Mouse (Mus musculus) ES-Bruce4 (cell line): ENCODE data around the gene Dnah17. TPM values are rescaled to one million over a fixed set of nuclear protein-coding genes. Genes with fewer than 3 reads are reported as not detected.
A peak's percentile ranks its signal among the peaks of the same experiment; 100 is the strongest.

Source experiments
- H3K27ac ChIP-seq: 2 replicates; pipeline ENCODE4 v1.5.1; 2012; ENCODE audit warnings: low read length, inconsistent platforms; ENCODE audit not compliant: insufficient read depth
- H3K27me3 ChIP-seq: 2 replicates; pipeline ENCODE4 v1.6.1; 2012; ENCODE audit warnings: mild to moderate bottlenecking, low read length, inconsistent platforms; ENCODE audit not compliant: control insufficient read depth, poor library complexity, insufficient read depth, severe bottlenecking
- H3K36me3 ChIP-seq: 2 replicates; pipeline ENCODE4 v1.6.1; 2012; ENCODE audit warnings: inconsistent platforms, mild to moderate bottlenecking, low read length, moderate library complexity; ENCODE audit not compliant: control insufficient read depth, poor library complexity, insufficient read depth, severe bottlenecking
- H3K4me1 ChIP-seq: one replicate; pipeline ENCODE4 v1.8.1; 2011; ENCODE audit warnings: low read length; ENCODE audit not compliant: control insufficient read depth, insufficient read depth
- H3K4me3 ChIP-seq: 2 replicates; pipeline ENCODE4 v1.5.1; 2011; ENCODE audit warnings: low read depth, mild to moderate bottlenecking, low read length
- H3K9ac ChIP-seq: 2 replicates; pipeline ENCODE4 v1.6.1; 2012; ENCODE audit warnings: low read depth, mild to moderate bottlenecking, inconsistent platforms; ENCODE audit not compliant: poor library complexity, severe bottlenecking
- H3K9me3 ChIP-seq: replicated peaks from 2 replicates; pipeline ENCODE4 v1.6.1; 2012; ENCODE audit warnings: mild to moderate bottlenecking, low read length, inconsistent platforms; ENCODE audit not compliant: control insufficient read depth, poor library complexity, insufficient read depth, severe bottlenecking
- CTCF ChIP-seq: IDR thresholded peaks from one replicate; pipeline ENCODE4 v1.8.1; 2011; ENCODE audit warnings: low read depth, low read length
- EP300 ChIP-seq: IDR thresholded peaks from 2 replicates; pipeline ENCODE4 v1.6.1; 2011; ENCODE audit warnings: low read depth, low read length; ENCODE audit not compliant: insufficient read depth
- POLR2A ChIP-seq: IDR thresholded peaks from one replicate; pipeline ENCODE4 v1.8.1; 2011; ENCODE audit warnings: low read length; ENCODE audit not compliant: insufficient read depth
- polyA plus RNA-seq: library from polyadenylated mRNA; stranded (reverse); fragments of >200 nt; gene quantifications from 2 replicates; pipeline ENCODE4 v1.2.4, GENCODE M21; 2011; ENCODE audit warnings: low read depth; ENCODE audit not compliant: missing spikeins, insufficient read depth, insufficient read length

Dnah17 gene
- polyA plus RNA-seq, 1 experiment = 0.49 TPM

DNA sequence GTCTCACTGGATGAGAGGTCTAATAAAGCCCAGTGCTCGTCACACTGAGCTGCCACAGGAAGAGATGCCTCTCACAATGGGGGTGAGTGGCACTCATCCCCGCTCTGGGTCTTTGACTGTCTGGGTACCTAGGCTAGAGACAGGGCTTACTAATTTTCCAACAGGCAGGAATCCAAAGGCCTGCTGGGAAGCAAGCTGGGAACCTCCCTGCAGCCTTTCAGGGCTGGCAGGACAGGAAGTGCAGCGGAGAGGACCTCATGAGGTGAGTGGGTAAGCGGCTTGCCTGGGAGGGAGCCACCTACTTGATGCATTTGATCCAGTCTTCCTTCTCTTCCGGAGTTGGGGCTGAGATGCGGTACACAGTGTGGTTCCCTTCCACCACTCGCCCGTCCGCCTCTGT is 38.3 kb upstream of the Dnah17 start:
- Histone ChIP-seq H3K4me1 (no peaks in the 10 kb centered on the region), H3K4me3 (no peak overlapping the region), H3K9me3 (no peaks in the 10 kb centered on the region), H3K27me3 (no peaks in the 10 kb centered on the region), H3K27ac (no peak overlapping the region), H3K36me3 (no peaks in the 10 kb centered on the region), H3K9ac (no peak overlapping the region)
- TF ChIP-seq CTCF (no peak), POLR2A (no peak), EP300 (no peak)

DNA sequence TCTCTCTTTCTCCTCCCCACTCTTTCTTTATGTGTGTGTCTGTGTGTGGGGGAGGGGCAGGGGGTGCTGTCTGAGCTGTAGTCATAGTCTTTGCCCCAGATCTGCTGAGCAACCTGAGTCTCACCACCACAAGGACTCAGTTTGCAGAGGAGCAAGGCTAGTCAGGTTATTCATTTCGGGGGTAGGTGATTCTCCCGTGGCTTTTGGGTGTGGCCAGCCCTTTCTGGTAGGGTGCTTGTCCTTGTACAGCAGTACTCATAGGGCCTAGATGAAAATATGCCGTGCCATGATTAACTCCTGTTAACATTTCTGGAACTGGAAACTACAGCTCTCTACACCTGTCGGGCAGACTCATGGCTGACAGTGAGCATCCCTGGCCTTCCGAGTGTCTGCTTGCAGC is 36.2 kb upstream of the Dnah17 start:
- Histone ChIP-seq H3K9ac (no peak overlapping the region), H3K9me3 (no peaks in the 10 kb centered on the region), H3K27me3 (no peaks in the 10 kb centered on the region), H3K4me3 (no peak overlapping the region), H3K36me3 (no peaks in the 10 kb centered on the region), H3K4me1 (no peaks in the 10 kb centered on the region), H3K27ac (no peak overlapping the region)
- TF ChIP-seq CTCF = no peak

DNA sequence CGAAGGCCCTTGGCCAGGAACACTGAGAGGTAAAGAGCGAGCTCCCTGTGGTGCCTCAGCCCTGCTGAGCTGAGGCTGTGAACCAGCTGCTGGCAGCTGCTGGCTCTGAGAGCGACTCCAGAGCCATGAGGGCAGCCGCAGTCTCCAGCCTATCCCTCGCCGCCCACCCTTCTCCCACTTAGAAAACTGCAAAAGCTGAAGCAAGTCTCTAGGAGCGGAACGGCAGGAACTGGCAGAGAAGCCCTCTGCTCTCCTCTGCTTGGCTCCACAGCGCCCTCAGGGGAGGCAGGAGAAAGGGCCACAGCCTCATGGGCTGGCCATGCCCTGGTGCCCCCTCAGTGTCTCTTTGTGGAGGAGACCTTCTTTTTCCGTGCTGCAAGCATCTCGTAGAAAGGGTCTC is 35.2 kb upstream of the Dnah17 start:
- Histone ChIP-seq H3K27ac (no peak overlapping the region), H3K4me1 (no peaks in the 10 kb centered on the region), H3K4me3 (no peak overlapping the region), H3K9me3 (no peaks in the 10 kb centered on the region), H3K27me3 (no peaks in the 10 kb centered on the region), H3K36me3 (no peaks in the 10 kb centered on the region), H3K9ac (no peak overlapping the region)
- TF ChIP-seq POLR2A (no peak), CTCF (peak; percentile 15), EP300 (no peak)

DNA sequence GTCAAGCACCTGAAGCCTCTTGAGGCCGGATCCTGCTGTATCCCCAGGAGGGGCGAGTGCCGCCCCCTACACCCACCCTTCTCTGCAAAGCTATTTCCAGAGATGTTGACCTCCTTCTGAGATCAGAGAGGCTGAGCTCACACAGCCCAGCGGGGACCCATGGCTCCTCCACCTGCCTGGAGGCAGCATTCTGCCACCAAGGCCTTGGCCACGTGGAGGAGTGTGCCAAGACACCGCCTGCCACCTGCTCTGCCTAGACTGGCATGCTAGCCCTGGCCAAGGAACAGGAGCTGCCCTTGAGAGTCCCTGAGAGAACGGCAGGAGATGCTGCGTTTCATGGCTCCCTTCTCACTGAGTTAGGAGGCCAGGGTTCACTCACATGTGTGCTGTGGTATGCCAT is 34.1 kb upstream of the Dnah17 start:
- Histone ChIP-seq H3K36me3 (no peaks in the 10 kb centered on the region), H3K9me3 (no peaks in the 10 kb centered on the region), H3K4me1 (no peaks in the 10 kb centered on the region), H3K4me3 (no peak overlapping the region), H3K27me3 (no peaks in the 10 kb centered on the region), H3K9ac (no peak overlapping the region), H3K27ac (no peak overlapping the region)
- TF ChIP-seq EP300 (no peak), POLR2A (no peak), CTCF (no peak)

DNA sequence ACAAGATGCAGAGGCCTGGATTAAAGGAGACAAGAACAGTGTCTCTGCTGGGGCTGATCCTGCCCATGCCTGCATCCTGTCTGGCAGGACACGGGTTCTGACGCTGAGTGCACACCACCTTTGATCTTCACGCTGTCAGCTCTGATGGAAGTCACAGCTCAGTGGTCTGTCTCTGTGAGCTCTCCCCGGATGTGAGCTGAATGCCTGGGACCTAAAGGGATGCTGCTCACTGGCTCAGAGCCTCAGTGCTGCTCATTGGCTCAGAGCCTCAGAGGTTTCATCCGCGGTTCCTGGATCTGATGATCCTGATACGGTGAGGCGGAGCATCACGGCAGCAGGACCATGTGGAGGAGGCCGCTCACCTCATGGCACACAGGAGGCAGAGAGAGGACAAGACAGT is 31.8 kb upstream of the Dnah17 start:
- Histone ChIP-seq H3K4me3 (no peak overlapping the region), H3K36me3 (no peaks in the 10 kb centered on the region), H3K9ac (no peak overlapping the region), H3K4me1 (no peaks in the 10 kb centered on the region), H3K27me3 (no peaks in the 10 kb centered on the region), H3K9me3 (no peaks in the 10 kb centered on the region), H3K27ac (no peak overlapping the region)
- no peak for TF ChIP-seq EP300
- no peak for TF ChIP-seq POLR2A
- TF ChIP-seq CTCF = no peak

DNA sequence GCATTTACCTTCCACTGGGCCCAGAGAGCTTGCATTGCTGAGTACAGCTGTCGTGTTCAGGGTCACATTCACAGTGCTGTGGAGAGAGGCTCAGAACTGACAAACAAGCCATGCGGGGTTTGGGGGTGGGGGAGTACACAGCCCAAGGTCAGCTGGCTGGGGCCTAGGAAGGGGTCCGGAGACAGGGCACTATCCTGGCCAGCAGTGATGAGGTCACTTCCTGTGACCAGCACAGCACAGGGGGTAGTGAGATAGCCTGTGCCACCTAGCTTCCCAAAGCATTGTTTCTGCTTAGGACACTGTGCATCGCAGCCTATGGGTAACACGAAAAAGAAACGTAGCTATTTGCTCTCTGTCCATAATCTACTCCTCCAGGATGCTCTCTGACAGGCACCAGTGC is 30.8 kb upstream of the Dnah17 start:
- Histone ChIP-seq H3K36me3 (no peaks in the 10 kb centered on the region), H3K27ac (no peak overlapping the region), H3K9ac (no peak overlapping the region), H3K9me3 (no peaks in the 10 kb centered on the region), H3K4me1 (no peaks in the 10 kb centered on the region), H3K27me3 (no peaks in the 10 kb centered on the region), H3K4me3 (no peak overlapping the region)
- TF ChIP-seq POLR2A (no peak), CTCF (no peak), EP300 (no peak)

DNA sequence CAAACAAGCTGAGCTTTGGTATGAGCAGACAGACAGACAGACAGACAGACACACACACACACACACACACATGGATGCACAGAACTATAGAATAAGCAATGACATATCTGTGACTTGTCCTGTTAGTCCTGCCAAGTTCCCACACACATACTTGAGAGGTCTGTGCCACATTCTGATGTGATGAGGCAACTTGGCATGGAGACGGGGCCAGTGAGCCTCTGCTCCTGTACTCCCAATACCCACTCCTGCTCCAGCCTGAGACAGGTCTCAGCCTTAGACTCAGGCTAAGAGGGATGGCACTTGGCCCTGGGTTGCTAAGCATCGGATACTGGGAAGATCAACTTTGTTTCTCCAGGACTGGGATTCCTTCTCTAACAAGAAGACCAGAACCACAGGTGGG is 30.3 kb upstream of the Dnah17 start:
- no peak for TF ChIP-seq EP300
- no peak for TF ChIP-seq CTCF
- no peak overlapping the region for H3K27ac ChIP-seq

More for the DNA sequence above, 30.3 kb upstream of the Dnah17 start:
- Histone ChIP-seq H3K27me3 (no peaks in the 10 kb centered on the region), H3K4me1 (no peaks in the 10 kb centered on the region), H3K4me3 (no peak overlapping the region), H3K36me3 (no peaks in the 10 kb centered on the region), H3K9ac (no peak overlapping the region), H3K9me3 (no peaks in the 10 kb centered on the region)
